Mouse (Mus musculus) embryonic fibroblast, embryonic 13.5 days (primary cell): Measurements from ENCODE around the gene Auts2.

ENCODE experiments used
- CTCF ChIP-seq: IDR thresholded peaks from 2 replicates; pipeline ENCODE4 v1.5.1; 2011; ENCODE audit warnings: mild to moderate bottlenecking, control low read depth, low read length, moderate library complexity, borderline replicate concordance; ENCODE audit not compliant: insufficient read depth
- POLR2A ChIP-seq: IDR thresholded peaks from 2 replicates; pipeline ENCODE4 v1.6.1; 2011; ENCODE audit warnings: low read depth, mild to moderate bottlenecking, control low read depth, low read length, moderate library complexity

- TF ChIP-seq POLR2A (no peak), CTCF (no peak)
Observed at GRCm38 (mm10) chr5:131797044-131797443, 746.1 kb downstream of the Auts2 start.
